Mouse (Mus musculus) Patski (cell line): ENCODE measurements at regions not wholly inside any gene's neighbourhood (a gene's known extent, or its start where the extent isn't known, plus 50 kb on each side); places are given as distances from the start of the nearest gene placed in this dataset.

ENCODE experiments used
- ATAC-seq: fragments of 100-300 bp; one replicate; pipeline ENCODE4 v1.8.0; 2021
- CTCF ChIA-PET: fragments of 350-600 bp; sonication (Branson Sonifier 250); formaldehyde crosslinking; loops from one replicate; lab custom pipeline; 2022; ENCODE audit warnings: inconsistent platforms; lab: Charles Lee
- POLR2A ChIA-PET: fragments of 350-600 bp; sonication (Branson Sonifier 250); formaldehyde crosslinking; loops from one replicate; lab custom pipeline; 2022; ENCODE audit warnings: antibody characterized with exemption, inconsistent platforms; lab: Charles Lee
- DNase-seq: peaks from one replicate; pipeline ENCODE4 v3.0.0-alpha.2; 2011; ENCODE audit warnings: low read depth, low spot score
- H3K27me3 ChIP-seq: fragments of 371-371 bp; one replicate; pipeline ENCODE4 v1.5.1; 2021
- CTCF ChIP-seq: fragments of 100-300 bp; IDR thresholded peaks from one replicate; pipeline ENCODE4 v1.5.1; 2021
- in situ Hi-C: fragments of 300-500 bp; cut with MboI; formaldehyde crosslinking; loops from 3 replicates; pipeline ENCODE4 v1.11.1; 2018; ENCODE audit warnings: low pct_unique_long_range_greater_than_20kb, mixed read lengths

- H3K27me3 ChIP-seq: no peaks in the 10 kb centered on the region
- DNase-seq (no peak), ATAC-seq (no peak)
- TF ChIP-seq CTCF: no peak
- ChIA-PET POLR2A (interaction anchor here (1.1 kb wide), 1 partner anchor 32 kb away, joined by 3 read pairs; no protein-coding TSS in a partner anchor), CTCF (no interaction called here)
- in situ Hi-C loops: no loop called here
These were observed 205.2 kb upstream of the Ppp2r2d start for GRCm38 (mm10) chr7:138640492-138641165.

- ChIA-PET POLR2A (interaction anchor here (1.1 kb wide), 1 partner anchor 31 kb away, joined by 3 read pairs; no protein-coding TSS in a partner anchor), CTCF (no interaction called here)
- DNase-seq (no peak), ATAC-seq (no peak)
- no peaks in the 10 kb centered on the region for H3K27me3 ChIP-seq
- no peak for TF ChIP-seq CTCF
- in situ Hi-C loops: no loop called here
These were observed 206.3 kb upstream of the Ppp2r2d start for GRCm38 (mm10) chr7:138639541-138639940.

- H3K27me3 ChIP-seq: no peaks in the 10 kb centered on the region
- DNase-seq (no peak), ATAC-seq (no peak)
- CTCF ChIA-PET: no interaction called here
- in situ Hi-C loops: no loop called here
- POLR2A ChIA-PET: no interaction called here
- no peak for TF ChIP-seq CTCF
These were observed 219.8 kb upstream of the Ppp2r2d start for GRCm38 (mm10) chr7:138626061-138626460.

- no peaks in the 10 kb centered on the region for H3K27me3 ChIP-seq
- ChIA-PET CTCF (no interaction called here), POLR2A (no interaction called here)
- DNase-seq (no peak), ATAC-seq (no peak)
- in situ Hi-C loops: no loop called here
- TF ChIP-seq CTCF: no peak
These were observed 223.5 kb upstream of the Tcerg1l start for GRCm38 (mm10) chr7:138620896-138621655.

- POLR2A ChIA-PET: no interaction called here
These were observed 222.7 kb upstream of the Tcerg1l start for GRCm38 (mm10) chr7:138620080-138620684.

GRCm38 (mm10) chr7:138616468-138616867, 218.9 kb upstream of the Tcerg1l start:
- ATAC-seq (no peak), DNase-seq (no peak)
- in situ Hi-C loops: no loop called here
- no peak for TF ChIP-seq CTCF
- ChIA-PET CTCF (no interaction called here), POLR2A (no interaction called here)
- H3K27me3 ChIP-seq: no peaks in the 10 kb centered on the region

More at GRCm38 (mm10) chr7:138620080-138620684, 222.7 kb upstream of the Tcerg1l start:
- no peak for ATAC-seq
- no peaks in the 10 kb centered on the region for H3K27me3 ChIP-seq
- TF ChIP-seq CTCF: no peak
- CTCF ChIA-PET: no interaction called here
- in situ Hi-C loops: no loop called here
- no peak for DNase-seq

GRCm38 (mm10) chr7:138609605-138610004, 212.1 kb upstream of the Tcerg1l start:
- no peak for TF ChIP-seq CTCF
- in situ Hi-C loops: no loop called here
- no peak for DNase-seq
- ChIA-PET POLR2A (no interaction called here), CTCF (no interaction called here)
- no peak for ATAC-seq
- H3K27me3 ChIP-seq: no peaks in the 10 kb centered on the region

- no peak for ATAC-seq
- no peak for TF ChIP-seq CTCF
- DNase-seq: no peak
- CTCF ChIA-PET: no interaction called here
- in situ Hi-C loops: no loop called here
- H3K27me3 ChIP-seq: no peaks in the 10 kb centered on the region
- POLR2A ChIA-PET: interaction anchor here (1.2 kb wide), 1 partner anchor 31 kb away, joined by 3 read pairs; no protein-coding TSS in a partner anchor
These were observed 211.6 kb upstream of the Tcerg1l start for GRCm38 (mm10) chr7:138609124-138609523.

- DNase-seq (no peak), ATAC-seq (no peak)
- H3K27me3 ChIP-seq: no peaks in the 10 kb centered on the region
- TF ChIP-seq CTCF: no peak
- POLR2A ChIA-PET: no interaction called here
- CTCF ChIA-PET: no interaction called here
- in situ Hi-C loops: no loop called here
These were observed 208.9 kb upstream of the Tcerg1l start for GRCm38 (mm10) chr7:138606363-138606964.

GRCm38 (mm10) chr7:138605923-138606322, 208.4 kb upstream of the Tcerg1l start:
- H3K27me3 ChIP-seq: no peaks in the 10 kb centered on the region
- CTCF ChIA-PET: no interaction called here
- no peak for TF ChIP-seq CTCF
- DNase-seq: no peak
- POLR2A ChIA-PET: no interaction called here
- no peak for ATAC-seq
- in situ Hi-C loops: no loop called here
